Mouse (Mus musculus) bone marrow macrophage, adult 2 months (primary cell): ENCODE measurements at regions not wholly inside any gene's neighbourhood (a gene's known extent, or its start where the extent isn't known, plus 50 kb on each side); places are given as distances from the start of the nearest gene placed in this dataset.

Experiments
- H3K27ac ChIP-seq: 2 replicates; pipeline ENCODE4 v1.5.1; 2012; ENCODE audit warnings: low read depth, low read length; ENCODE audit not compliant: insufficient read depth
- H3K4me1 ChIP-seq: 2 replicates; pipeline ENCODE4 v1.6.1; 2012; ENCODE audit warnings: low read length; ENCODE audit not compliant: control insufficient read depth, insufficient read depth
- H3K4me3 ChIP-seq: 2 replicates; pipeline ENCODE4 v1.5.1; 2012; ENCODE audit warnings: mild to moderate bottlenecking, low read length, moderate library complexity; ENCODE audit not compliant: insufficient read depth
- CTCF ChIP-seq: IDR thresholded peaks from 2 replicates; pipeline ENCODE4 v1.5.1; 2012; ENCODE audit warnings: low read depth, mild to moderate bottlenecking, low read length, moderate library complexity
- POLR2A ChIP-seq: IDR thresholded peaks from 2 replicates; pipeline ENCODE4 v1.6.1; 2012; ENCODE audit warnings: mild to moderate bottlenecking, low read depth, low read length, borderline replicate concordance

DNA sequence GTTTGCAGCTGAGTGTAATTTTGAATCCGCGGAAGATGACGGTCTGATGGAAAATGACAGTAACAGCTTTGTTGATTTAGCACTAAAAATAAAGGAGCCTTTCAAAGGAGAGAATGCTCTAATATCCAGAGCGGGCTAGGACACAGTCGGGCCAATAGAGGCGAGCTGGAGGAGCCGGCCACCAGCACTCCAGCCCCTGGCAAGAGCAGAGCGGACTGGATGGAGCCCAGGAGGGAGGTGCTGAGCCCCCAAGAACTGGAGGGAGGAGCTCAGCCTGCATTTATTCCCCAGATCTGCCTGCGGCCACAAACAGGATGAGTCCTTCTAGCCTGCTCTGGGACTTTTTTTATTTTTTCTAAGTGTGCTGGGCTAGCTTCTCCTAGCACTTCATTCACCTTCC, 426.9 kb downstream of the Insc start:
- Histone ChIP-seq H3K27ac (no peak overlapping the region), H3K4me1 (no peaks in the 10 kb centered on the region), H3K4me3 (no peak overlapping the region)
- no peak for TF ChIP-seq POLR2A
- TF ChIP-seq CTCF: no peak

DNA sequence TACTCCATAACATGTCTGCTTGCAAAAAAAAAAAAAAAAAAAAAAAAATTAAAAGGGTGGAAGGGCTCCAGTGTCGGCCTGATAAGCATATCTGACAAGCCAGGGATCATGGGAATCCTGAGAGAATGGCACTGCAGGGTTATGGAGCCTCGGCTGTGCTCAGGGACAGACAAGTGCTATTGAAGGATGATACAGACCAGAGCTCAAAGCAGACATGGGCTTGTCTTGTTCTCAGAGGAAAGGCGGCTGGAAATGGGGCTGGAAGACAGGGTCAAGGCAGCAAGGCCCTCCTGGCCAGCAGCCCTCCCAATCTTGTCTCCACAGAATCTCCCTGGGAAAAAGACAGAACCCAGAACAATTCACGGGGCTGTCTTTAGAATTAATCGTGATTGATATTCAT, 449.0 kb downstream of the Insc start:
- Histone ChIP-seq H3K27ac (no peak overlapping the region), H3K4me1 (no peaks in the 10 kb centered on the region), H3K4me3 (no peak overlapping the region)
- TF ChIP-seq CTCF (no peak), POLR2A (no peak)

DNA sequence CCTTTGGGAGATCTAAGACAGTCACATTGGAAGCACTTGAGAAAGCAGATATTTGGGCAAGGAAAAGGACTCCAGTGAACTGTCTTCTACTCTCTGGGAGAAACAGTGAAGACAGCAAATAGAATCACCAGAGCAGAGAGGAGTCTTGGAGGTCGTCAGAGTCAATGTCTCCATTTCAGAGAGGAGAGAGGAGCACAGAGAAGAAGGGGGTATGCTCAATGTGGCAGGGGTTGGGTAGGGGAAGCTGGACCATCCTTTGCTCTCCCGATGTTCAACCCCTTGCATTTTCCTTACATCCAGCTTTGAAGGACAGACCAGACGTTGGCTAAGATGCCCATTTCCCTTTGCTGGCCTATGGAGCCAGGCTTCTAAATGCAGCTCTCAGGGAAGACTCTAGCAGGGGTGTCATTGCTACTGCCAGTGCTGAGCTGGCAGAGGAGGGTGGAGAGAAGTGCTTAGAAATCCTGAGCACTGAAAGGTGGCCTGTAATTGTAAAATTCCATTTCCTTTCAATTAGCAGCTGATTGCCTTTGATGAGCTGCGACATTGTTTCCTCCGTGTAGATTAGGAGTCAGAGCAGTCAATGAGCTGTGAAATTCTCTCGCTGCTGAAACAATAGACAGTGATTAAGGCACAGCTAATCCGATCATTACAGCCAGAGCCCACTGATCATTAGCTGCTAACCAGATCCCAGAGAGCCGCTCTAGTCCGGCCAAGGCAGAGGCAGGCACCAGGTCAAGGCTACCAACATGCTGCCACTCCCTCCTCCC, 449.7 kb downstream of the Insc start:
- TF ChIP-seq CTCF (no peak), POLR2A (no peak)
- Histone ChIP-seq H3K27ac (no peak overlapping the region), H3K4me3 (no peak overlapping the region), H3K4me1 (no peaks in the 10 kb centered on the region)

DNA sequence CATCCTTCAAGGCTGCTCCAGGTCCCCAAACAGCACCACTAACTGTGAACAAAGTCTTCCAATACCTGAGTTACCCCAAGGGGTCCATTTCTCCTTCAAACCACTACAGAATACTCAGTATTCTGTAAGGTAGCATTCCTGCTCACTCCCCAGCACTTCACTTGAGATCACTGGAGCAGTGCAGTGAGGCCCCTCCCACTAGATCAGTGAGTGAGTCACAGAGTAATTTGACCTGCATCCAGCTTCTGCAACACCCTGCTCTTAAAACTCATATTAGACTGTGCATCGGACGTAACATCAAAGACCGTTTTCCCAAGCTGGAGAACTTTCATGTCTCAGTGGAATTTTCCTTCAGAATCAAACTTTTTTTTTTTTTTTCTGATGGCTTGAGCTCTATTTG, 461.4 kb downstream of the Insc start:
- no peak overlapping the region for H3K4me3 ChIP-seq
- TF ChIP-seq POLR2A (no peak), CTCF (no peak)
- no peak overlapping the region for H3K27ac ChIP-seq
- H3K4me1 ChIP-seq: no peaks in the 10 kb centered on the region

DNA sequence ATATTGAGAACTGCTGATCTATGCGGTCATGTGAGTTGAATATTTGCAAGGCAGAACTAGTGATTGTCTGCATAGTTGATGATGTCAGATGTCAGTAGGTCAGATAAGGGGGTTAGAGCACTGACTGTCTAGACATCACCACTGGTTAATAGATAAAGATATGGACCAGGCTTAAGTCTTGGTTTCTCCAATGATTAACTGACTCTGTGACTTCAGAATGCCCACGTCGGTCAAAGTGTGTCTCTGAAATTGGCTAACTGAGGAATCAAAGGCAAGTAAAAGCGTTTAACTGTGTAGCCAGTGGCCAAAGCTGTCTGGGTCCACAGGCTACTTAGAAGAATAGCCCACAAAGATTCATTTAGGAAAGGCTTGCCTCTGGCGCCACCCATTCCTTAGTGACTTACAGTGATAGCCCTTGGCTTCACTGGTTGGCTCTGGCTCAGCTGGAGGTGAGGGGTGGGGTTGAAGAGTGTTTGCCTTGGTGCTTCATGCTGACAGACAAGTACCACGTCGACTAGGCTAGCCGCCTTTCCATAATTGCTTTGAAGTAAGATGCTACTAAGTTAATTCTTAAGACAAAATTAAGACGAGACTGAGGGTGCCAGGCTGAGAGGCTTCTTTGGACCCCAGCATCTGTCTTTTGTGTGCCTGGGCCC, 463.1 kb downstream of the Insc start:
- H3K4me1 ChIP-seq: no peaks in the 10 kb centered on the region
- no peak overlapping the region for H3K27ac ChIP-seq
- no peak overlapping the region for H3K4me3 ChIP-seq
- TF ChIP-seq CTCF (no peak), POLR2A (no peak)

DNA sequence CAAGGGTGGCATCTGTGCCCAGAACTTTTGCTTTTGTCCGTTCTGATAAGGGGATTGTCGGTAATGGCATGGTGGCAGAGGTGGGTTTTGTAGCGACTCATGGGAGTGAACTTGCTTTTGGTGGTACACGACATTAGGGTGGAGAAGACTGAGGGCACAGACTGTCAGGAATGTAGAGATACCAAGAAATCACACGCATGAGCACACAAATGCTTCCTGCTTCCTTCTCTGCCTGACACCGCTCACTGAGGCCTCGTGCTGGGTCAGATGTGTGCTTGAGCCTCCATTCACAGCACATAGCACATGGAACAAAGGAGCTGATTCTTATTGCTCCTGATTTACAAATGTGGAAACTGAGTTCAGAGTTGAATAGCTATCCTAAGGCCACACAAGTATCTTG, 465.3 kb downstream of the Insc start:
- H3K27ac ChIP-seq: no peak overlapping the region
- H3K4me1 ChIP-seq: no peaks in the 10 kb centered on the region
- TF ChIP-seq CTCF (no peak), POLR2A (no peak)
- no peak overlapping the region for H3K4me3 ChIP-seq

DNA sequence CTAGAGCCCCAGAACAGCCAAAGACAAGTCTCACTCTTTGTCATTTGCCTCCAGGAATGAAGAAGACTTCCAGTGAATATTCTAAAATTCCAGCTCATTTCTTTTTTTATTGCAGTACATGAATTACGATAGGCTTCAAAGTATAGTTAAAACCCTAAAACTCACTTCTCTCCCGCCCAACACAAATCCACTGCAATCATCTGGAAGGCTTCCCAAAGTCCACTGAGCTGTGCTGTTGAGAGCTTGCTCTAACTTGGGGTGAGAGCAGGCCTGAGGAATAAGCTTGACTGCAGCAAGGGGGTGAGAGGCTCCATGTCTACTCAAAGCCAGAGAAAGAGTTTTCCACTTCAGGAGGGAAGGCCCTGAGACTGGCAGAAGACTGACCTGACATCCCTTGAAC, 466.5 kb downstream of the Insc start:
- no peak overlapping the region for H3K27ac ChIP-seq
- no peak for TF ChIP-seq POLR2A
- TF ChIP-seq CTCF: no peak
- no peak overlapping the region for H3K4me3 ChIP-seq
- no peaks in the 10 kb centered on the region for H3K4me1 ChIP-seq

DNA sequence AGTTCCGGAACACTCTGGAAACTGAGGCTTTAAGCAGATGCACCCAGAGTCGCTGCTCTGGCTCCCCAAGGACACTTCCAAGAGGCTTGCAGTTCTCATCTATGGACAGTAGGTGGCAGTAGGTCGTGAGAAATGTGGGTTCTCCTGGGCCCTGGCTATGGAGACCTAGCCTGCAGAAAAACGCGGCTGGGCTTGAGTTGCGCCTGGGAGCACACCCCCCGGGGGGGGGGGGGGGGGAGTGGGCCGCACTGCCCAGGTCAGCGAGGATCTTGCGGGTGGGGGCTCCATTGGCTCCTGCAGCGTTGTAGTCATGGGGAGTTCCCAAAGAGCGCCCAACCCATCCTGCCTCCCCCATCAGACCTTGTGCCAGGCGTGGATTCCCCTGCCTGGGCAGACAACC, 473.3 kb downstream of the Insc start:
- TF ChIP-seq CTCF: peak; percentile 42
- TF ChIP-seq POLR2A: no peak
- Histone ChIP-seq H3K4me3 (no peak overlapping the region), H3K4me1 (no peaks in the 10 kb centered on the region), H3K27ac (no peak overlapping the region)

DNA sequence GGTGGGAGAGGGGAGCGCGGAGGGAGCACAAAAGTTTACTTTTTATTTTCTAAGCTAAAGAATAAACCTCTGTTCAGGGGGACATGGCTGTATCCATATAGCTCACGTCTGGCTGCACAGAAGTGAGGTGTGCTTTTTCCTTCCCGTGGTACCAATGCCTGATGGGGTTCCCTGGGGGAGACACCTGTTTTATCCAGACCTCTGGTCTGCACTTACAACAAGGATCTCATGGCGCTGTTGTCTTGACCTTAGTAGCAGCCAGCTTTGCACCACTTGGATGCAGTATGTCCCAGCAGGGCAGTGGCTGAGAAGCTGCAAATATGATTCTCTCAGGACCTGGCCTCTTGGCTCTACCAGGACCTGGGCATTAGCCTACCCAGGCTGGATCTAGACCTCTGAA, 473.8 kb downstream of the Insc start:
- Histone ChIP-seq H3K4me3 (no peak overlapping the region), H3K27ac (no peak overlapping the region), H3K4me1 (no peaks in the 10 kb centered on the region)
- TF ChIP-seq CTCF: no peak
- TF ChIP-seq POLR2A: no peak

DNA sequence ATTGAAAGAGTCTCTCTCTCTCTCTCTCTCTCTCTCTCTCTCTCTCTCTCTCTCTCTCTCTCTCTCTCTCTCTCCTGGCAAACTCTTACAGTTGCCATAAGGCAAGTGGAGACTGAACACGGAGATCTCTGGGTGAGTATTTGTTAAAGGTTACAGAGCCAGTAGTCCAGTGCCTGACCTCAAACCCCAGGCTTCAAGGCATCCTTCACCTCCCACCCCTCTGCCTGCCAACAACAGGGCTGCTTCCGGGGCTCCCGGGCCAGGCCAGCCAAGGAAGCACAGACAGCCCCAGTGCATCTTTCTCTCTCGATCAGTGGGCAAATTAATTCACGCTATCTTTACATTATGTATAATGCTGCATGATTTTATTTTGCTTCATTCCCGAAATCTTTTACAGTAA, 474.2 kb downstream of the Insc start:
- Histone ChIP-seq H3K27ac (no peak overlapping the region), H3K4me3 (no peak overlapping the region), H3K4me1 (no peaks in the 10 kb centered on the region)
- TF ChIP-seq POLR2A (no peak), CTCF (no peak)
